Mouse (Mus musculus) hindbrain, embryonic 15.5 days (tissue): Measurements from ENCODE around the gene Vps13d. TPM values are rescaled to one million over a fixed set of nuclear protein-coding genes. Genes with fewer than 3 reads are reported as not detected.

ENCODE experiments used
- ATAC-seq: fragments of 200-750 bp; cut with Nextera tagmentation; 2 replicates; pipeline ENCODE4 v1.8.0; 2017; ENCODE audit warnings: low read depth, moderate number of reproducible peaks, moderate TSS enrichment; ENCODE audit not compliant: low FRiP score
- H3K27ac ChIP-seq: fragments of 300-500 bp; sonication (generic); replicated peaks from 2 replicates; pipeline ENCODE4 v1.5.1; 2015; ENCODE audit warnings: mild to moderate bottlenecking, inconsistent platforms
- H3K27me3 ChIP-seq: fragments of 300-500 bp; sonication (generic); 2 replicates; pipeline ENCODE4 v1.6.1; 2015; ENCODE audit warnings: control low read depth, inconsistent platforms
- H3K36me3 ChIP-seq: fragments of 300-500 bp; sonication (generic); 2 replicates; pipeline ENCODE4 v1.6.1; 2015; ENCODE audit warnings: control low read depth, inconsistent platforms
- H3K4me1 ChIP-seq: fragments of 300-500 bp; sonication (generic); replicated peaks from 2 replicates; pipeline ENCODE4 v1.6.1; 2015; ENCODE audit warnings: control low read depth, inconsistent platforms
- H3K4me2 ChIP-seq: fragments of 300-500 bp; sonication (generic); 2 replicates; pipeline ENCODE4 v1.6.1; 2015; ENCODE audit warnings: moderate library complexity, mild to moderate bottlenecking, inconsistent platforms
- H3K4me3 ChIP-seq: fragments of 300-500 bp; sonication (generic); 2 replicates; pipeline ENCODE4 v1.5.1; 2015; ENCODE audit warnings: mild to moderate bottlenecking, inconsistent platforms
- H3K9ac ChIP-seq: fragments of 300-500 bp; sonication (generic); 2 replicates; pipeline ENCODE4 v1.6.1; 2015; ENCODE audit warnings: inconsistent platforms
- H3K9me3 ChIP-seq: fragments of 300-500 bp; sonication (generic); 2 replicates; pipeline ENCODE4 v1.6.1; 2016; ENCODE audit warnings: control low read depth, inconsistent platforms
- WGBS: fragments of 180-500 bp; shearing (Covaris S2); methylation state at CpG from one replicate; pipeline ENCODE4 v1.1.7; 2015; 5-methylcytosine and 5-hydroxymethylcytosine counted together
- polyA plus RNA-seq: library from polyadenylated mRNA; unstranded; fragments of >200 nt; fragmentation: Nextera tagmentation; extraction: Ambion mirVana; gene quantifications from 2 replicates; pipeline ENCODE4 v1.2.1, GENCODE M21; 2015

The Vps13d gene
- polyA plus RNA-seq, 1 experiment from 2014 or later: 10.2 TPM

DNA sequence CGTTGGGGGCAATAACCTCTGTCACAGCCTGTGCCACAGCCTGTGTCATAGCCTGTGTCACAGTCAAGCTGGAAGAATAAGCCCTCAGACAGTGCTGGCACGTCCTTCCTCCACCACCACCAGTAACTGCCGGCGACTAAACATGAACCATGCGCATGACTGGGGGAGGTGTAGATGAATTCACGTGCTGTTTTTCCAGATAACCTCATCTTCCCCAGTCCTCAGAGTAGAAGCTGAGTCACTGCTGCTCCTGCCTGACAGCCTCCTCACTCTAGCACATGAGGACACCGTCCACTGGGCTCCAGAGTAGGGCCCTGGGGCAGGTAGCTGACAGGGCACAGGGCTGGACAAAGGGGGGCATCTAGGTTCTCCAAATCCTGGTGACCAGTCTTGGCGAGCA lies 27.3 kb upstream of the Vps13d start:
- H3K9ac ChIP-seq: no peak overlapping the region
- H3K9me3 ChIP-seq: no peaks in the 10 kb centered on the region
- WGBS: 90% methylated on average over 8 of the region's 8 CpGs
- no peaks in the 10 kb centered on the region for H3K27me3 ChIP-seq
- H3K36me3 ChIP-seq: no peaks in the 10 kb centered on the region
- ATAC-seq: no peak
- no peak overlapping the region for H3K4me2 ChIP-seq
- H3K4me3 ChIP-seq: no peak overlapping the region
- no peaks in the 10 kb centered on the region for H3K4me1 ChIP-seq
- H3K27ac ChIP-seq: no peak overlapping the region

DNA sequence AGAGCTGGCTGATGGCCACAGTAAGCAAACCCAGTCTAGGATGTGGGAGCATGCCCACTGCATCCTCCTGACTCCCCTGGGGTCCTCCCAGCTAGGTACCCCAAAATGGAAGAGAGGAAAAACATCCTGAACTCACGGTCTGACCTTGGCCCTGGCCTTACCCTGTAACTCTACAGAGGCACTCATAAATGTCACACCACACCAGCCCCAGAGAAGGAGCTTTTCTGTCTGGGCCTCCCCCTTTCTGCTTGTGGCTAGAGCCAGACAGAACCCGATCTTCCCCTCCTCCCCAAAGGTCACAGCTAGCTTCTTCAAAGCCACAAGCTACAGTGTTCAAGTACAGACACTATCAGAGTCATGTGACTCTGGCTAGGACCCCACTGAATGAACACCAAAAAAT lies 26.6 kb upstream of the Vps13d start:
- no peaks in the 10 kb centered on the region for H3K36me3 ChIP-seq
- H3K4me2 ChIP-seq: no peak overlapping the region
- no peak overlapping the region for H3K9ac ChIP-seq
- H3K4me3 ChIP-seq: no peak overlapping the region
- H3K9me3 ChIP-seq: no peaks in the 10 kb centered on the region
- 83% methylated on average over 2 of the region's 2 CpGs for WGBS
- H3K4me1 ChIP-seq: no peaks in the 10 kb centered on the region
- no peak overlapping the region for H3K27ac ChIP-seq
- ATAC-seq: no peak
- no peaks in the 10 kb centered on the region for H3K27me3 ChIP-seq

DNA sequence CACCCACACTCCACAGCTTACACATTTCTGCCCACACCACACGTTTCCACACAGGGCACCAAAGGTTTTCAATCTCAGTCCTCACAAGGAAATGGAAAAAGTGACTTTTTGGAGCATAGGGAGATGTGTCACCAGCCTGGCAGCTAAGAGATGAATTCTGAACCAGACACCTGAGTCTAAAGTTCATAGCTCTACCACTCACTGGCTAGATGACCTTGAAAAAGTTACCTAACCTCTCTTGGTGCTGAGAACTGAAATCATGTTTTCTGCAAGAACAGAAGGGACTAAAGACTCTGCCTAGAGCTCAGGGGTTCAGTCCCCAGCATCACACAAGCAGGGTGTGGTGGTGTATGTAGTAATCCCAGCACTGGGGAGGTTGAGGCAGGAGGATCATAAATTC lies 25.2 kb upstream of the Vps13d start:
- no peak for ATAC-seq
- Histone ChIP-seq H3K9me3 (no peaks in the 10 kb centered on the region), H3K27me3 (no peaks in the 10 kb centered on the region), H3K9ac (no peak overlapping the region), H3K4me2 (no peak overlapping the region), H3K4me3 (no peak overlapping the region), H3K4me1 (peaks cover 2% of the 10 kb centered on the region), H3K36me3 (no peaks in the 10 kb centered on the region), H3K27ac (no peak overlapping the region)
- 78% methylated on average over 1 of the region's 1 CpGs for WGBS

DNA sequence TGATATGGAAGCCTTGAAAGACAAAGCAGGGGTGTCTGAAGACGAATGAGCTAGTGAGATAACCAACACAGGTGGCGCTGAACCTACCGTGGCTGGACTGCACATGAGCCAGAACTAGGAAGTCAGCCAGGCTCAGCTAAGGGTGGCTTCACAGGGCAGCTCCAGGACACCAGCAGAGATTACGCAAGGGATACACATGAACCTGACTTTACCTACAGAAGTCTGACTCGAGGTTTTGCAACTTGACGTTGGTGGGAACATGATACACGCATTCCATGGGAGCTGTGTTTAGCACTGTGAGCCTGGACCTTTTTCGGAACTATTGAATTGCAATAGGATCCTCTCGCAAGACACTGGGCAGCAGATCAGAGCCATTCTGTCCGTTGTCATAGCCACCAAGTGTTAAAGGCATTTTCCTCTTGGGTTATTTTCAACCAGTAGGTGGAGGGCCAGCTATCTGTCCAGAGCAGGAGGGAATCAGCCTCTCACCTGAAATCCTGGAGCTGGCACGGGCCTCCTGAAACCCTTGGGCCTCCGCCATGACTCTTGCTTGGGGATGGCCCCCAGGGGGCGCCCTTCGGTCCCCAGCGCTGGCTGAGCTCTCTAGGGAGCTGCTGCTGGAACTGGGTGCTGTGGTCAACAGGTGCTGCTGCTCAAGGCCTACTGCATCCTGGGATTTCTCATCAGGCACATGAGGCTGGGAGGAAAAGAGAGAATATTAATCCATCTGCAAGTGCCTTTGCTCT lies 24.6 kb upstream of the Vps13d start:
- Histone ChIP-seq H3K36me3 (no peaks in the 10 kb centered on the region), H3K9ac (no peak overlapping the region), H3K4me1 (peaks cover 7% of the 10 kb centered on the region), H3K4me2 (no peak overlapping the region), H3K27me3 (no peaks in the 10 kb centered on the region), H3K4me3 (no peak overlapping the region), H3K9me3 (no peaks in the 10 kb centered on the region), H3K27ac (no peak overlapping the region)
- WGBS: 69% methylated on average over 15 of the region's 15 CpGs
- ATAC-seq: no peak

DNA sequence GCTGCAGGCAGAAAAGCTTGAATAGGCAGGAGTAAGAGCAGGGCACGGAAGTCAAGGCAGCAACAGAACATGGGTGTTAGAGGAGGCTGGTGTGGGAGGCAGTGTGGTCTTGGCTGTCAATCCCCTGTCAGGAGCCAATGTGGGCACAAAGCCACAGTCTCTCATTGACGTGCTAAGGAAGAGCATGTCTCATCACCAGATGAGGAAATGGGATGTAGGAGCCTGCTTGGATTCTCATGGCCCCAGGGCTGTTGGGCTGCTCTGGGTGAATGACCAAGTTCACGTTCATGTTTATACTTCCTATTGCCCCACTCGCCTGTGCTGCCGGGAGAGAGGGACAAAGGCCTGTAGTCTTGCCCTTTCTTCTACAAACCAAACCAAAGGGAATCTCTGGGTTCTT lies 23.0 kb upstream of the Vps13d start:
- H3K9me3 ChIP-seq: no peaks in the 10 kb centered on the region
- H3K4me1 ChIP-seq: peaks cover 11% of the 10 kb centered on the region
- no peak for ATAC-seq
- 72% methylated on average over 5 of the region's 5 CpGs for WGBS
- H3K27me3 ChIP-seq: no peaks in the 10 kb centered on the region
- no peak overlapping the region for H3K4me2 ChIP-seq
- no peak overlapping the region for H3K9ac ChIP-seq
- no peak overlapping the region for H3K4me3 ChIP-seq
- H3K36me3 ChIP-seq: no peaks in the 10 kb centered on the region
- no peak overlapping the region for H3K27ac ChIP-seq

DNA sequence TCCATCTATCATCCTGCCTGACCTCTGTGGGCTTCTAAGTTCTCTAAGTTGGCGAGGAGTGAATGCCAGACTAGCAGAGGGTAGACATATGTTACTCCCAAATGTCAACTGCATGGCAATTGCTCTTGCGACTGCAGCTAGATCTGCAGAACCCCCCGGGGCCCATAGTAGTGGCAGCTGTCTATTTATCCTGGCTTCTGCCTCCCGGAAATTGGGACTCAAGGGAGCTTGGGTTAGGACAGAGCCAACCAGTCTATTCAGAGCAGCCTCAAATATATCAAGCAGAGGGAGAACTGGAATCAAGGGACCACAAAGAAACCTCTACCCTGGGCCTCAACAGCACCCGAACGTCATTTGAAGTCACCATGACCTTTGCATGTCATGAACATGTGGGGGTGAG lies 22.2 kb upstream of the Vps13d start:
- H3K4me2 ChIP-seq: no peak overlapping the region
- no peak overlapping the region for H3K27ac ChIP-seq
- no peaks in the 10 kb centered on the region for H3K36me3 ChIP-seq
- WGBS: 55% methylated on average over 6 of the region's 6 CpGs
- no peak for ATAC-seq
- H3K4me1 ChIP-seq: peaks cover 11% of the 10 kb centered on the region
- no peaks in the 10 kb centered on the region for H3K27me3 ChIP-seq
- H3K9ac ChIP-seq: no peak overlapping the region
- no peak overlapping the region for H3K4me3 ChIP-seq
- no peaks in the 10 kb centered on the region for H3K9me3 ChIP-seq

DNA sequence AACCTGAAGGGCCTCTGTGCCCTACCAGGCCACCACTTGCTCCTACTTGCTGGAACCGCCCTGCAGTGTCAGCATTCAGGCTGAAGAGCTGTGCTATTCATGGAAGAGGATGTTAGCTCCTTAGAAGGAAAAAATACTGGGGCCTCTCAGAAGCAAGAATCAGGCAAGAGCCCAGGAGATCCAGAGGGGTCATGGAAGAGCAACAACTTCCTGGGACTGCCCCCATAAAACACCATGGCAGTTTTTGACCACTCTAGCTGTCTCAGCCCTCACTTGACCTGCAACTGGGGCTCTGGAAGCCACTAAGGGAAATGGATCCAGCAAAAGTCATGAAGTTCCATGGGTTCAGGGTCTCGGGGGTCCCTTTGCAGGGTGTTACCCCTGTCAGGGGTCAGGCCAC lies 20.6 kb upstream of the Vps13d start:
- no peak overlapping the region for H3K9ac ChIP-seq
- 85% methylated on average over 2 of the region's 2 CpGs for WGBS
- no peaks in the 10 kb centered on the region for H3K27me3 ChIP-seq

DNA sequence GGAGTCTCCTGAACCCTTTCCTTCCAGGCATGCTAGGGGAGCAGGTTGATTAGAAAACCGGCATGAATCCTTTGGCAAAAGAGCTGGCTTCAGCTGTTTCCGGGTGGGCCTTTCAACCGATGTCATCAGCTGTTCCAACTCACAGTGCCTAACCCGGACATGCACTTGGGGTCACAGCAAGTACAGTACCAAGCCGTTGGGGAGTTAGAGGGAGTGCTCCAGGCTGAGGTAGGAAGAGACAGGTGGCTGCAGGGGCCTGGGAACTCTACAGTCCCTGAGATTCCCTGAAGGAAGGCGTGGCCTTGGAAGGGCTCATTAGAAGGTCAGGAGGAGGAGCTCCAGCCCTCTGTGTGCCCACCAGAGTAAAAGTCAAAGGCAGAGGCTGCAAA lies 20.0 kb upstream of the Vps13d start:
- Histone ChIP-seq H3K27me3 (no peaks in the 10 kb centered on the region), H3K27ac (0 out of 2 replicates have a peak overlapping the region, but pooled peaks have one; percentile 38), H3K9me3 (no peaks in the 10 kb centered on the region), H3K36me3 (no peaks in the 10 kb centered on the region), H3K9ac (no peak overlapping the region), H3K4me1 (peaks cover 11% of the 10 kb centered on the region), H3K4me2 (no peak overlapping the region), H3K4me3 (no peak overlapping the region)
- 40% methylated on average over 6 of the region's 6 CpGs for WGBS
- peak; percentile 59 for ATAC-seq

More for the DNA sequence above, 20.6 kb upstream of the Vps13d start:
- Histone ChIP-seq H3K4me2 (no peak overlapping the region), H3K4me3 (no peak overlapping the region), H3K9me3 (no peaks in the 10 kb centered on the region), H3K4me1 (peaks cover 11% of the 10 kb centered on the region), H3K36me3 (no peaks in the 10 kb centered on the region), H3K27ac (no peak overlapping the region)
- no peak for ATAC-seq

DNA sequence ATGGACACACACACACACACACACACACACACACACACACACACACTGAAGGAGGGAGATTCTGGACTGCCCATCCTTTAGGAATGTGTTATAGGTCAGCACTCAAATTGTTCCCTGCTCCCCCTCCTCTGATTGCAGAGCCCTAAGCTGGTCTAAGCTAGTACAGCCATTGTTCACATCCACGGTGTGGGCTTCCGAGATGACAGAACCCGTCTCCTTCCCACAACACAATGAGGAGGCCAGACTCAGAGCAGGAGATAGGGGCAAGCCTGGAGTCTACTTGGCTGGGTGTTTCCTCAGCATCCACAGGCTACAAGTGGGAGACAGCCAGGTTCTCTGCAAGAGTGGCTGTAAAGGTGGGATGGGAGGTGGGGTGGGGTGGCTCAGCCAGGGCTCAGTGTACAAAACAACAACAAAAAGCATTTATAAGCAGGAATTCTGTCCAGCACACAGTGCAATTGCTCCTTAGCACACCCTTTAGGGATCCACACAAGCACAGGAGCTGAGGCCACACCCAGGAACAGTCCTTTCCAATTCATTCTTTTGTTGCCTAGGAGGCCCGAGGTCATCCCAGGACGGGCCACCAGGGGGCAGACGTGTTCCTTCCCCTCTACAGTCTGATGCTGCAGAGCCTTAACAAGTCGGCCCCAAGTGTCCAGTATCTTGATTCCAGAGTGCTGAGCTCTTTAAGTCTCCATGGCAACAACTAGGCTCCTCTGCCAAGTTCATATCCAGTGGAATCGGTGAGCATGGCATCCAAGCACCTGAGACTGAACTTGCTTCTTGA lies 19.4 kb upstream of the Vps13d start:
- H3K27ac ChIP-seq: peak overlapping the region; percentile 67
- no peaks in the 10 kb centered on the region for H3K27me3 ChIP-seq
- H3K4me3 ChIP-seq: no peak overlapping the region
- no peaks in the 10 kb centered on the region for H3K9me3 ChIP-seq
- no peaks in the 10 kb centered on the region for H3K36me3 ChIP-seq
- WGBS: 32% methylated on average over 8 of the region's 8 CpGs
- ATAC-seq: peak; percentile 88
- H3K4me2 ChIP-seq: no peak overlapping the region
- H3K4me1 ChIP-seq: peaks cover 11% of the 10 kb centered on the region
- no peak overlapping the region for H3K9ac ChIP-seq

DNA sequence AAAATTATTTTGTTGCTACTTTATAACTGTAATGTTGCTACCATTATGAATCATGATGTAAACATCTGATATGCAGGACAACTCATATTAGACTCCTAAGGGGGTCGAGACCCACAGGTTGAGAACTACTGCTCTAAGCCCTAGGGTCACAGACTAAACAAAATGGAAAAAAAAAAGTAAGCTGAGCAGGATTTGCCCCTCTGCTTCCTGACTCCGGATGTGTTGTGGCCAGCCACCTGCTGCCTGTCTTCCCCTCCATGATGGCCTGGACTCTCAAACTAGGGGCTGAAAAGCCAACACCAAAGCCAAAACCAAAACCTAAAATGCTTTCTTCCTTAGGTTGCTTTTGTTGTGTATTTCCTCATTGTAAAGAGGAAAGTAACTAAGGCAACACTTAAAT lies 16.3 kb upstream of the Vps13d start:
- Histone ChIP-seq H3K9ac (no peak overlapping the region), H3K36me3 (no peaks in the 10 kb centered on the region), H3K9me3 (no peaks in the 10 kb centered on the region), H3K27ac (no peak overlapping the region), H3K4me3 (no peak overlapping the region), H3K4me2 (no peak overlapping the region), H3K4me1 (peaks cover 11% of the 10 kb centered on the region), H3K27me3 (no peaks in the 10 kb centered on the region)
- 73% methylated on average over 2 of the region's 2 CpGs for WGBS
- no peak for ATAC-seq

DNA sequence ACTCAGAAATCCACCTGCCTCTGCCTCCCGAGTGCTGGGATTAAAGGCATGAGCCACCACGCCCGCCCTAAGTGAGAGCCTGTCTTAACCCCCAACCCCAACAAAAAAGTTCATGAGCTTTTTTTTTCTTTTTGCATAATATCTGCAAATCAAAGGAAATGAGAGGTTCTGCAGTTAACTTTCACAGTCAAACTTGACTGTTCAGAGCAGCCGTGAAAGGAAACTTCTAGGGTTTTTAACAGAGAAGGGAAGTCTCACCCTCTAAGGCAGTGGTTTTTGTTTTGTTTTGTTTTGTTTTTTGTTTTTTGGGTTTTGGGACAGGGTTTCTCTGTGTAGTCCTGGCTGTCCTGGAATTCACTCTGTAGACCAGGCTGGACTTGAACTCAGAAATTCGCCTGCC lies 15.8 kb upstream of the Vps13d start:
- Histone ChIP-seq H3K4me1 (peaks cover 11% of the 10 kb centered on the region), H3K9me3 (no peaks in the 10 kb centered on the region), H3K27me3 (no peaks in the 10 kb centered on the region), H3K27ac (no peak overlapping the region), H3K36me3 (no peaks in the 10 kb centered on the region), H3K4me2 (no peak overlapping the region), H3K4me3 (no peak overlapping the region), H3K9ac (no peak overlapping the region)
- WGBS: 93% methylated on average over 5 of the region's 5 CpGs
- ATAC-seq: no peak

DNA sequence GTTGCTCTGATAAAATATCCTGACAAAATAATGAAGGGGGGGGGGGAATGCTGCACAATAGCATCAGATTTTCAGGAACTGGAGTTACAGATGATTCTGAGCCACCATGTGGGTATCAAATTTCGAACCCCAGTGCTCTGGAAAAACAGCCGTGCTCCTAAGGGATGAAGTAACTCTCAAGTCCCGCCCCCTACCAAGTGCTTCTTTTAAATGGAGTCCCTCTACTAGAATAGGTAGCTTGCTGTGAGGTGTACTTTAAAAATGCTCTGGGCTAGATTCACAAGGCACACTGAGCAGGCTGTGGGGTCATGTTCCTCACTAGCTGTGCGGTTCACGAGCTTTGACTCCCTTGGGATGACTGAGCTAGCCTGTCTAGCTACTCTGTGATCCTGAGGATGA lies 14.9 kb upstream of the Vps13d start:
- H3K4me3 ChIP-seq: no peak overlapping the region
- ATAC-seq: no peak
- peaks cover 6% of the 10 kb centered on the region for H3K4me1 ChIP-seq
- H3K27ac ChIP-seq: no peak overlapping the region
- 41% methylated on average over 5 of the region's 5 CpGs for WGBS
- H3K9ac ChIP-seq: no peak overlapping the region
- H3K9me3 ChIP-seq: no peaks in the 10 kb centered on the region
- H3K27me3 ChIP-seq: no peaks in the 10 kb centered on the region
- H3K36me3 ChIP-seq: no peaks in the 10 kb centered on the region
- no peak overlapping the region for H3K4me2 ChIP-seq
